Mouse (Mus musculus) stomach, embryonic 14.5 days (tissue): ENCODE measurements at regions not wholly inside any gene's neighbourhood (a gene's known extent, or its start where the extent isn't known, plus 50 kb on each side); places are given as distances from the start of the nearest gene placed in this dataset.

Experiments used
- ATAC-seq: fragments of 200-750 bp; cut with Nextera tagmentation; 2 replicates; pipeline ENCODE4 v1.8.0; 2017; ENCODE audit warnings: low read depth, moderate TSS enrichment; ENCODE audit not compliant: insufficient number of reproducible peaks, insufficient read depth, low FRiP score
- H3K27ac ChIP-seq: fragments of 300-500 bp; sonication (generic); 2 replicates; pipeline ENCODE4 v1.5.1; 2014; ENCODE audit warnings: mild to moderate bottlenecking, low read length, moderate library complexity, mixed read lengths
- H3K27me3 ChIP-seq: fragments of 300-500 bp; sonication (generic); 2 replicates; pipeline ENCODE4 v1.6.1; 2014; ENCODE audit warnings: low read length, control low read depth, mixed read lengths; ENCODE audit not compliant: control insufficient read depth, insufficient read depth
- H3K36me3 ChIP-seq: fragments of 300-500 bp; sonication (generic); 2 replicates; pipeline ENCODE4 v1.6.1; 2014; ENCODE audit warnings: mild to moderate bottlenecking, control low read depth, low read length, moderate library complexity, mixed read lengths; ENCODE audit not compliant: control insufficient read depth, insufficient read depth
- H3K4me1 ChIP-seq: fragments of 300-500 bp; sonication (generic); 2 replicates; pipeline ENCODE4 v1.6.1; 2014; ENCODE audit warnings: low read length, control low read depth, mixed read lengths; ENCODE audit not compliant: control insufficient read depth, insufficient read depth
- H3K4me2 ChIP-seq: fragments of 300-500 bp; sonication (generic); replicated peaks from 2 replicates; pipeline ENCODE4 v1.6.1; 2014; ENCODE audit warnings: low read depth, low read length, control low read depth
- H3K4me3 ChIP-seq: fragments of 300-500 bp; sonication (generic); 2 replicates; pipeline ENCODE4 v1.5.1; 2014; ENCODE audit warnings: low read depth, low read length, control low read depth
- H3K9ac ChIP-seq: fragments of 300-500 bp; sonication (generic); replicated peaks from 2 replicates; pipeline ENCODE4 v1.6.1; 2014; ENCODE audit warnings: low read depth, mild to moderate bottlenecking, control low read depth, low read length, moderate library complexity, mixed read lengths
- H3K9me3 ChIP-seq: fragments of 300-500 bp; sonication (generic); 2 replicates; pipeline ENCODE4 v1.6.1; 2016; ENCODE audit warnings: low read depth, low read length, control low read depth; ENCODE audit not compliant: control insufficient read depth
- WGBS: fragments of 180-500 bp; shearing (Covaris S2); extraction: QIAGEN DNeasy Blood & Tissue Kit; methylation state at CpG from one replicate; pipeline ENCODE4 v1.1.7; 2014; 5-methylcytosine and 5-hydroxymethylcytosine counted together

GRCm38 (mm10) chr4:32158886-32159285, 79.7 kb upstream of the Bach2 start:
- no peak overlapping the region for H3K4me3 ChIP-seq
- ATAC-seq = no peak
- H3K9ac ChIP-seq = no peak overlapping the region
- no peaks in the 10 kb centered on the region for H3K9me3 ChIP-seq
- WGBS = 45% methylated on average over 4 of the region's 4 CpGs
- H3K27me3 ChIP-seq = no peaks in the 10 kb centered on the region
- no peaks in the 10 kb centered on the region for H3K4me1 ChIP-seq
- H3K27ac ChIP-seq = no peak overlapping the region
- H3K4me2 ChIP-seq = no peak overlapping the region
- no peaks in the 10 kb centered on the region for H3K36me3 ChIP-seq

GRCm38 (mm10) chr4:32160815-32161214, 77.8 kb upstream of the Bach2 start:
- H3K36me3 ChIP-seq = no peaks in the 10 kb centered on the region
- 47% methylated on average over 2 of the region's 2 CpGs for WGBS
- H3K4me2 ChIP-seq = no peak overlapping the region
- ATAC-seq = no peak
- no peaks in the 10 kb centered on the region for H3K4me1 ChIP-seq
- no peak overlapping the region for H3K27ac ChIP-seq
- H3K27me3 ChIP-seq = no peaks in the 10 kb centered on the region
- H3K4me3 ChIP-seq = no peak overlapping the region
- H3K9me3 ChIP-seq = no peaks in the 10 kb centered on the region
- no peak overlapping the region for H3K9ac ChIP-seq

GRCm38 (mm10) chr4:32161871-32162656, 76.5 kb upstream of the Bach2 start:
- Histone ChIP-seq H3K36me3 (no peaks in the 10 kb centered on the region), H3K4me3 (no peak overlapping the region), H3K9ac (no peak overlapping the region), H3K9me3 (no peaks in the 10 kb centered on the region), H3K4me1 (no peaks in the 10 kb centered on the region), H3K27ac (no peak overlapping the region), H3K27me3 (no peaks in the 10 kb centered on the region), H3K4me2 (no peak overlapping the region)
- WGBS = 52% methylated on average over 10 of the region's 10 CpGs
- ATAC-seq = no peak

- no peak overlapping the region for H3K4me3 ChIP-seq
- no peaks in the 10 kb centered on the region for H3K27me3 ChIP-seq
- no peak overlapping the region for H3K9ac ChIP-seq
- H3K4me1 ChIP-seq = no peaks in the 10 kb centered on the region
- H3K9me3 ChIP-seq = no peaks in the 10 kb centered on the region
- no peak overlapping the region for H3K4me2 ChIP-seq
- H3K36me3 ChIP-seq = no peaks in the 10 kb centered on the region
- H3K27ac ChIP-seq = no peak overlapping the region
- 90% methylated on average over 12 of the region's 12 CpGs for WGBS
- ATAC-seq = no peak
Observed at GRCm38 (mm10) chr4:32162694-32163240, 75.8 kb upstream of the Bach2 start.

GRCm38 (mm10) chr4:32164081-32164641, 74.4 kb upstream of the Bach2 start:
- no peak for ATAC-seq
- Histone ChIP-seq H3K27me3 (no peaks in the 10 kb centered on the region), H3K36me3 (no peaks in the 10 kb centered on the region), H3K27ac (no peak overlapping the region), H3K4me1 (no peaks in the 10 kb centered on the region), H3K9me3 (no peaks in the 10 kb centered on the region), H3K9ac (no peak overlapping the region), H3K4me3 (no peak overlapping the region), H3K4me2 (no peak overlapping the region)
- WGBS = 84% methylated on average over 11 of the region's 11 CpGs

GRCm38 (mm10) chr4:32164736-32165241, 73.8 kb upstream of the Bach2 start:
- Histone ChIP-seq H3K4me3 (no peak overlapping the region), H3K9me3 (no peaks in the 10 kb centered on the region), H3K4me1 (no peaks in the 10 kb centered on the region), H3K4me2 (no peak overlapping the region), H3K9ac (no peak overlapping the region), H3K36me3 (no peaks in the 10 kb centered on the region), H3K27me3 (no peaks in the 10 kb centered on the region), H3K27ac (no peak overlapping the region)
- ATAC-seq = no peak
- WGBS = 72% methylated on average over 11 of the region's 11 CpGs

GRCm38 (mm10) chr4:32165918-32166528, 72.6 kb upstream of the Bach2 start:
- 0 out of 2 replicates have a peak, but pooled peaks cover 3% of the 10 kb centered on the region for H3K4me1 ChIP-seq
- no peaks in the 10 kb centered on the region for H3K36me3 ChIP-seq
- no peak overlapping the region for H3K27ac ChIP-seq
- no peaks in the 10 kb centered on the region for H3K27me3 ChIP-seq
- ATAC-seq = no peak
- H3K9ac ChIP-seq = no peak overlapping the region
- H3K4me2 ChIP-seq = no peak overlapping the region
- 42% methylated on average over 12 of the region's 12 CpGs for WGBS
- no peak overlapping the region for H3K4me3 ChIP-seq
- no peaks in the 10 kb centered on the region for H3K9me3 ChIP-seq

- Histone ChIP-seq H3K9ac (no peak overlapping the region), H3K27ac (no peak overlapping the region), H3K27me3 (no peaks in the 10 kb centered on the region), H3K9me3 (no peaks in the 10 kb centered on the region), H3K4me1 (0 out of 2 replicates have a peak, but pooled peaks cover 3% of the 10 kb centered on the region), H3K36me3 (no peaks in the 10 kb centered on the region), H3K4me2 (no peak overlapping the region), H3K4me3 (no peak overlapping the region)
- no peak for ATAC-seq
- WGBS = 80% methylated on average over 11 of the region's 11 CpGs
Observed at GRCm38 (mm10) chr4:32167151-32167550, 71.5 kb upstream of the Bach2 start.
